Mouse (Mus musculus) kidney, embryonic 16.5 days (tissue): Measurements from ENCODE around the gene Rnf4. TPM values are rescaled to one million over a fixed set of nuclear protein-coding genes. Genes with fewer than 3 reads are reported as not detected.

ENCODE experiments used
- ATAC-seq: fragments of 200-750 bp; cut with Nextera tagmentation; 2 replicates; pipeline ENCODE4 v1.8.0; 2017; ENCODE audit warnings: moderate TSS enrichment; ENCODE audit not compliant: low FRiP score, low TSS enrichment
- H3K27ac ChIP-seq: fragments of 300-500 bp; sonication (generic); 2 replicates; pipeline ENCODE4 v1.5.1; 2014; ENCODE audit warnings: low read length
- H3K27me3 ChIP-seq: fragments of 300-500 bp; sonication (generic); 2 replicates; pipeline ENCODE4 v1.6.1; 2014; ENCODE audit warnings: low read length, control low read depth, mixed read lengths; ENCODE audit not compliant: insufficient read depth
- H3K36me3 ChIP-seq: fragments of 300-500 bp; sonication (generic); 2 replicates; pipeline ENCODE4 v1.6.1; 2014; ENCODE audit warnings: low read length, control low read depth, mixed read lengths; ENCODE audit not compliant: insufficient read depth
- H3K4me1 ChIP-seq: fragments of 300-500 bp; sonication (generic); 2 replicates; pipeline ENCODE4 v1.6.1; 2014; ENCODE audit warnings: low read length, control low read depth, mixed read lengths; ENCODE audit not compliant: insufficient read depth
- H3K4me2 ChIP-seq: fragments of 300-500 bp; sonication (generic); replicated peaks from 2 replicates; pipeline ENCODE4 v1.6.1; 2014; ENCODE audit warnings: low read depth, low read length
- H3K4me3 ChIP-seq: fragments of 300-500 bp; sonication (generic); 2 replicates; pipeline ENCODE4 v1.5.1; 2014; ENCODE audit warnings: mild to moderate bottlenecking, low read length
- H3K9ac ChIP-seq: fragments of 300-500 bp; sonication (generic); replicated peaks from 2 replicates; pipeline ENCODE4 v1.6.1; 2014; ENCODE audit warnings: low read length
- H3K9me3 ChIP-seq: fragments of 300-500 bp; sonication (generic); 2 replicates; pipeline ENCODE4 v1.6.1; 2016; ENCODE audit warnings: low read length, control low read depth
- WGBS: fragments of 180-500 bp; shearing (Covaris S2); extraction: QIAGEN DNeasy Blood & Tissue Kit; methylation state at CpG from one replicate; pipeline ENCODE4 v1.1.7; 2014; 5-methylcytosine and 5-hydroxymethylcytosine counted together
- polyA plus RNA-seq: library from polyadenylated mRNA; unstranded; fragments of >200 nt; fragmentation: Nextera tagmentation; extraction: Ambion mirVana; gene quantifications from 2 replicates; pipeline ENCODE4 v1.2.1, GENCODE M21; 2015

Rnf4 gene
- polyA plus RNA-seq, 1 experiment from 2014 or later = 192 TPM

DNA sequence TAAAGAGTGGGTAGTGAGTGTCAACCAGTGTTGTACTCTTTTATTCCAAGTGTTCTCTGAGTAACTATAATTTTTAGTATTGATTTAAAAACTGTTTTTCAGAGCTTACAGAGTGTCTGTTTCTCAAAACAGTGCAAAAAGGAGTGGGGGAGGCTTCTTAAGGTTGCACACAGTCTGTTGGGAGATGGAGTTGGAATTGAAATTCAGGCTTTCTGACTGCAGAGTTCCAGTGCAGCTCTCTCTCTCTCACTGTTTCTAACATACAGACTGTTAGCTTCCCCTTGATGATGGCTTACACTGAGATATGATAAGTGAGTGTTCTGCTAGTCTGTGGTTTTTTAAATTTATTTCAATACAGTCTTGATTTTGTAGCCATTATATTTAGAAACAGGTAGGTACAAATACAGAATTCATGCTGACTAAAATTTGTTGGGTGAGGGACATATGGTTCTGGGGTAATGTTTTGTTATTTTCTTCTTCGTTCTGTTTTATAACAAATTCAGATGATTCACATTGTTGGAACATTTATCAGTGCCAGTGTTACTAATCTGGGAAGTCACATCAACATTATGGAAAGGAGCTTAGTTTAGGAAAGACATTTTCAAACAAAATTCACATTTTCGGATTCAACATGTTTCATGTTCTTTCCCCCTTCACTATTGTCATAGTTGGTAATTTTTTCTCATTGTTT is 59.9 kb downstream of the Rnf4 start:
- Histone ChIP-seq H3K4me1 (no peaks in the 10 kb centered on the region), H3K4me3 (no peak overlapping the region), H3K9me3 (no peaks in the 10 kb centered on the region), H3K4me2 (no peak overlapping the region), H3K27me3 (no peaks in the 10 kb centered on the region), H3K36me3 (no peaks in the 10 kb centered on the region), H3K9ac (no peak overlapping the region), H3K27ac (no peak overlapping the region)
- no peak for ATAC-seq
- 83% methylated on average over 2 of the region's 2 CpGs for WGBS

DNA sequence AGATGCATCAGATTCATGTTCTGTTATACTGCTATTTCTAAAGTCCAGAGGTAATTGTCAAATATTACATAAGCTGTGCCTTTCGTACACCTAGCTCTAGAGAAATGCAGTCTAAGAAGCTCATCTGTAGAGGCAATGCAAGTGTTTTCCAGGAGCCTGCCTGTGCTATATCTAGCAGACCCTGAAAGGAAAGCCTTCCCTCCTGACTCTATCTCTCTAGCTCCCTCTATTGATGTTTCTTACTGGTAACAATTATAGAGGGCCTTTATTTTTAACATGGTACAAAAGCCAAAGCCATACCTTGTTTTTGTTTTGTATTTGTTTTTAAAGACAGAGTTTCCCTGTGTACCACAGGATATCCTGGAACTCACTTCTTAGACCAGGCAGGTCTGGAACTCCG is 61.8 kb downstream of the Rnf4 start:
- H3K4me3 ChIP-seq = no peak overlapping the region
- no peak overlapping the region for H3K9ac ChIP-seq
- no peaks in the 10 kb centered on the region for H3K36me3 ChIP-seq
- H3K9me3 ChIP-seq = no peaks in the 10 kb centered on the region
- H3K27me3 ChIP-seq = no peaks in the 10 kb centered on the region
- no peak for ATAC-seq
- 88% methylated on average over 2 of the region's 2 CpGs for WGBS
- H3K27ac ChIP-seq = no peak overlapping the region
- no peak overlapping the region for H3K4me2 ChIP-seq
- H3K4me1 ChIP-seq = no peaks in the 10 kb centered on the region

DNA sequence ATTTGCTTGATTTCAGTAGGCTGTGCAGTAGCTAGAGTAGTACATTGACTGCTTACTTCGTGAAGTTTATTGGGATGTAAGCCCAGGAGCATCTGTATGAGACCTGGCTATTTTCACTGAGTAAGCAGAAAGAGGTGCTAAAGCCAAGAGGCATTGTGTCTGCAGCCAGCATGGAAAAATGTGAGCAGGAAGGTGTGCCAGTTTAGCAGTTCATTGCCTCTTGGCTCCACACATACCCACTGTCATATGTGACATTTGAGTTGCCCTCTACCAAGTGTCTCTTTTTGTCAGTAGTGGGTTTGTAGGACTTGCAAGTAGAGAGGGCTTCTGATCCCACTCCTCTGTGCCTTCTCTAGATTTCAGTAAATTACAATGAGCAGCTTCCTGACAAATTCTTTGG is 62.2 kb downstream of the Rnf4 start:
- ATAC-seq = no peak
- Histone ChIP-seq H3K9me3 (no peaks in the 10 kb centered on the region), H3K27me3 (no peaks in the 10 kb centered on the region), H3K27ac (no peak overlapping the region), H3K4me2 (no peak overlapping the region), H3K4me1 (no peaks in the 10 kb centered on the region), H3K36me3 (no peaks in the 10 kb centered on the region), H3K4me3 (no peak overlapping the region), H3K9ac (no peak overlapping the region)
- 77% methylated on average over 1 of the region's 1 CpGs for WGBS

Other genes starting within 250 kb of the Rnf4 start
- gene Poln, start 166.8 kb upstream of the Rnf4 start, polyA plus RNA-seq = 0.45 and 1.2 TPM in 2 replicates
- gene Haus3, start 166.8 kb upstream of the Rnf4 start, polyA plus RNA-seq = 33.7 and 36.0 TPM in 2 replicates
- 50.2 and 50.9 TPM in 2 replicates for gene Mxd4, start 148.6 kb upstream of the Rnf4 start, polyA plus RNA-seq
- 0.21 and 0.34 TPM in 2 replicates for gene Zfyve28, start 47.8 kb upstream of the Rnf4 start, polyA plus RNA-seq
- gene Cfap99, start 47.7 kb upstream of the Rnf4 start, polyA plus RNA-seq = not detected in 2 replicates
- gene Fam193a, start 33.6 kb downstream of the Rnf4 start, polyA plus RNA-seq = 10.1 and 11.4 TPM in 2 replicates
- 22.6 and 25.0 TPM in 2 replicates for gene Tnip2, start 177.7 kb downstream of the Rnf4 start, polyA plus RNA-seq
- gene Sh3bp2, start 189.5 kb downstream of the Rnf4 start, polyA plus RNA-seq = 5.6 and 9.5 TPM in 2 replicates
- gene Add1, start 237.4 kb downstream of the Rnf4 start, polyA plus RNA-seq = 217 and 219 TPM in 2 replicates